Mouse (Mus musculus) C2C12 (cell line): ENCODE measurements around the gene Ascc2. TPM values are rescaled to one million over a fixed set of nuclear protein-coding genes. Genes with fewer than 3 reads are reported as not detected.
"Not testable (repeated sequence)": the region's sequence is repeated elsewhere in the genome, so short reads cannot be mapped to it uniquely, and the experiment has no call there.

Source experiments
- H3K27me3 ChIP-seq: one replicate; pipeline ENCODE4 v1.6.1; 2011; ENCODE audit not compliant: control insufficient read depth, insufficient read depth, insufficient read length
- H3K36me3 ChIP-seq: one replicate; pipeline ENCODE4 v1.6.1; 2011; ENCODE audit not compliant: control insufficient read depth, insufficient read depth
- H3K4me3 ChIP-seq: one replicate; pipeline ENCODE4 v1.5.1; 2011; ENCODE audit warnings: mild to moderate bottlenecking, control low read depth; ENCODE audit not compliant: poor library complexity, insufficient read depth, severe bottlenecking
- H3K79me2 ChIP-seq: one replicate; pipeline ENCODE4 v1.6.1; 2011; ENCODE audit not compliant: control insufficient read depth, insufficient read depth
- H3K79me3 ChIP-seq: one replicate; pipeline ENCODE4 v1.6.1; 2011; ENCODE audit warnings: low read depth, control low read depth
- H3ac ChIP-seq: one replicate; pipeline ENCODE3; 2011; ENCODE audit warnings: low read depth; ENCODE audit not compliant: control insufficient read depth, insufficient read length
- CEBPB ChIP-seq: IDR thresholded peaks from one replicate; pipeline ENCODE4 v1.6.1; 2011; ENCODE audit warnings: low read depth, mild to moderate bottlenecking, control low read depth, moderate library complexity
- CTCF ChIP-seq: IDR thresholded peaks from one replicate; pipeline ENCODE4 v1.5.1; 2011; ENCODE audit not compliant: control insufficient read depth, insufficient read depth, insufficient read length
- FOSL1 ChIP-seq: IDR thresholded peaks from one replicate; pipeline ENCODE4 v1.8.0; 2011; ENCODE audit warnings: mild to moderate bottlenecking, low read length; ENCODE audit not compliant: poor library complexity, insufficient read depth, severe bottlenecking
- MAX ChIP-seq: IDR thresholded peaks from one replicate; pipeline ENCODE4 v1.6.1; 2011; ENCODE audit warnings: mild to moderate bottlenecking, control low read depth
- MYOD1 ChIP-seq: IDR thresholded peaks from one replicate; pipeline ENCODE4 v1.6.1; 2011; ENCODE audit warnings: low read depth; ENCODE audit not compliant: control insufficient read depth, insufficient read length
- MYOG ChIP-seq: IDR thresholded peaks from one replicate; pipeline ENCODE4 v1.6.1; 2011; ENCODE audit not compliant: control insufficient read depth, insufficient read length; ENCODE audit errors: extremely low read depth
- USF1 ChIP-seq: IDR thresholded peaks from one replicate; pipeline ENCODE4 v1.6.1; 2011; ENCODE audit warnings: low read depth, mild to moderate bottlenecking, control low read depth, moderate library complexity
- polyA plus RNA-seq: library from polyadenylated mRNA; unstranded; fragments of >200 nt; fragmentation: generic; extraction: Trizol; gene quantifications from one replicate; pipeline ENCODE4 v1.2.1, GENCODE M21; 2012; ENCODE audit warnings: missing spikeins

Gene Ascc2
- polyA plus RNA-seq, 1 experiment = 22.6 TPM

DNA sequence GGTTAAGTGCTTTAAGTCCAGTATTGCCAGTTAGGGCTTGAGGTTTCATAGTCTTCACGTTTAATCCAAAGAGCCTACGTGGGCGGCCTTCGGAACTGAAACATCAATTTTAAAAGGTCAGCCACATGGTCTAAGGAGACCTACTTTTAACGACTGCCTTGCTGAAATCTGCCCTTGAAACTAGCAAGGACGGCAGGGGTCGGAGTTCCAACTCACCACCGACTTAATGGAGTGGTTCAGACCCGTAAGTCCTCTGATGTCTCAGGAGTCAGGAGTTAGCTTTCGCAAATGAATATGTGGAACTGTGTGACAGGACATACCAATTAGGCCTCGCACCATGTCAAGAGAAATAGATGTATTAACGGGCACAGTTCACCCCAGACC lies 66.1 kb downstream of the Ascc2 start:
- peaks cover 19% of the 10 kb centered on the region for H3K79me3 ChIP-seq
- peak overlapping the region; percentile 93 for H3ac ChIP-seq
- peaks cover 17% of the 10 kb centered on the region for H3K36me3 ChIP-seq
- H3K79me2 ChIP-seq = peaks cover 28% of the 10 kb centered on the region
- no peaks in the 10 kb centered on the region for H3K27me3 ChIP-seq
- H3K4me3 ChIP-seq = peak overlapping the region; percentile 68
- no peak for TF ChIP-seq MAX
- no peak for TF ChIP-seq CEBPB
- TF ChIP-seq MYOG = no peak
- TF ChIP-seq MYOD1 = no peak
- TF ChIP-seq USF1 = no peak
- TF ChIP-seq CTCF = no peak
- TF ChIP-seq FOSL1 = no peak

DNA sequence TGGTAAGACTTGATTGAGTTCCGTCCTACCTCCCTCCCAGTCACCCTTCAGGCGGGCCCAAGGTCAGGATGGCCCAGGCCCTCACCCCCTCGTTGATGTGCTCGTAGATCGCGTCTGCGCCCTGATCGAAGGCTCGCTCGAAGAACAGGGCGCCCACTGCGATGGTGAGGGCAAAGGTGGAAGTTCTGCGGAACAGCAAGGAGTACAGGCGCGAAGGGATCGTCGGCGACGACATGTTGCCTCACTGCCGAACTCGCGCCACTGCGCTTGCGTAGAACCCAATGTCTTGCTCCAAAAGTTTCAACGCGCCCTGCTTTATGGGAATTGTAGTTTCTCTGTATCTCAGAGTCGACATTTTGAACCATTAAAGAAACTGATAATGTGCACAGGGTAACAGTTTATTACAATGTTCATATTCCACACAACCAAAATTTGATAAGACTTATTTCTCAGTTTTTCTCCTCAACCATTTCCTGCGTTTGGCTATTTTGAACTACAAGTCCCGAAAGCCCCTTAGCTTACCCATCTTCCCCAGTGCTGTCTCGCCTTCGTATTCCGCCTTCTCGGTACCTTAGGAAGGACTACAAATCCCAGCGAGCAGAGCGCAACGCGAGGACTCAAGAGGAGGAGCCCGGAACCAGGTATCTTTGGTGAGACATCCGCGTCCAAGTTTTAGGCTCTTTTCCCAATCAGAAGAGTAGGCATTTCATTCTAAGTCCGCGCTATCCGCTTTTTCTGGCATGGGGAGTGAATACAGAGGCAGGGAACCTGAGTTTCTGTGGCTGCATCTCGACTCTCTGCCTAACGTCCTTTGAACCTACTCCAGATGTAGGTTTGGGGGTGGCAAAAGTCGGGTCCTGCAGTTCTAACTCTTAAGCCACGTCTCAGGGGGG lies 66.8 kb downstream of the Ascc2 start, which contains the start of the genes Uqcr10 and Zmat5:
TSS of gene Uqcr10 (minus strand) at position 271 of the 893 bp plus-strand sequence.
TSS of gene Zmat5 (plus strand) at position 607 of the 893 bp plus-strand sequence.
- Histone ChIP-seq H3ac (peak within 1 kb of the TSS; percentile 93), H3K4me3 (peak within 1 kb of the TSS; percentile 68), H3K27me3 (no peaks in the 10 kb centered on the region), H3K79me3 (peaks cover 19% of the 10 kb centered on the region), H3K36me3 (peaks cover 17% of the 10 kb centered on the region), H3K79me2 (peaks cover 28% of the 10 kb centered on the region)
- TF ChIP-seq CEBPB (peak; percentile 56), CTCF (no peak), MAX (peak; percentile 66), MYOD1 (no peak)

DNA sequence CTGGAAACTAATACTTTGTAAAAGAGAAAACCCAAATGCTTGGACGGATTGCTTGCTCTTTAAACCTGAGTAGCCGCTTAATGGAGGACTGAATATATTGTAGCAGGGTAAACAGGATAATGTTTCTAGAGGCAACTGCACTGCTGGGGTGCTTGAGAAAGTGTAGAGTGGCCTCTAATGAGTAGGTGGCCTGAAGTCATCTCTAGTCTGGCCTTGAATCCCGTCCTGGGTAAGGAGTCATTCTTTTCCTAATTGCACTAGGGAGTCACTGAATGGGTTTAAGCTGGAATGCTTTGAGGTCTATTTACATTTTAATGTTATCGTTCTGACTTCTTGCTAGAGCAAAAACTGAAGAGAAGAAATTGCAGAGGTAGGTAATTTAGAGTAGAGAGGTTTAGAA lies 67.6 kb downstream of the Ascc2 start:
- Histone ChIP-seq H3ac (peak overlapping the region; percentile 81), H3K79me2 (peaks cover 28% of the 10 kb centered on the region)

DNA sequence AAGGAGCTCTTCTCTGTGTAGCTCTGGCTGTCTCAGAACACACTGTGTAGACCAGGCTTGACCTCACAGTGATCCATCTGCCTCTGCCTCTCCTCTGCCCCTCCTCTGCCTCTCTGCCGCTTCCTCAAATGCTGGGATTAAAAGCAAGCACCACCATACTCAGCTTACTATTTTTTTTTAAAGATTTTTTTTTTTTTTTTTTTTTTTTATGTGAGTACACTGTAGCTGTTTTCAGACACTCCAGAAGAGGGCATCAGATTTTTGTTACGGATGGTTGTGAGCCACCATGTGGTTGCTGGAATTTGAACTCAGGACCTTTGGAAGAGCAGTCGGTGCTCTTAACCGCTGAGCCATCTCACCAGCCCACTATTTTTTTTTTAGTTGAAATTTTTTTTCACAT lies 72.6 kb downstream of the Ascc2 start:
- not testable (repeated sequence) for H3K4me3 ChIP-seq, H3K79me3 ChIP-seq, H3K36me3 ChIP-seq, H3ac ChIP-seq, H3K79me2 ChIP-seq, H3K27me3 ChIP-seq

More for the DNA sequence above, 67.6 kb downstream of the Ascc2 start:
- peaks cover 19% of the 10 kb centered on the region for H3K79me3 ChIP-seq
- H3K27me3 ChIP-seq = no peaks in the 10 kb centered on the region
- H3K4me3 ChIP-seq = peak overlapping the region; percentile 68
- peaks cover 17% of the 10 kb centered on the region for H3K36me3 ChIP-seq
- TF ChIP-seq CTCF = no peak
- TF ChIP-seq MYOG = no peak
- no peak for TF ChIP-seq MAX
- TF ChIP-seq CEBPB = no peak
- TF ChIP-seq MYOD1 = no peak
- TF ChIP-seq USF1 = no peak
- no peak for TF ChIP-seq FOSL1

DNA sequence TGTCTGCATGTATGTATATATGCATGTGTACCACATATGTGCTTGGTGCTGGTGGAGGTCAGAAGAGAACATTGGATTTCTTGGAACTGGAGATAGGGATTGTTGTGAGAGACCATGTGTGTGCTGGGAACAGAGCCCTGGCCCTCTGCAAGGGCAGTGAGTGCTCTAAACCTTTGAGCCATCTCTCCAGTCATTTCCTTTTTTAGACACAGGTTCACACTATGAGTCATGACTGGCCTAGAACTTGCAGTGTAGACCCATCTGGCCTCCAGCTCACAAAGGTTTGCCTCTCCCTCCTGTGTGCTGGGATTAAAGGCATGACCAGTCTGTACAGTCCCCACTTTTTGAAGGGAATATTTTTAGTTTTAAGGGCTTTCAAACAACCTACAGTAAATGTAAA lies 75.3 kb downstream of the Ascc2 start:
- TF ChIP-seq MAX = no peak
- no peak for TF ChIP-seq MYOG
- Histone ChIP-seq H3K79me3 (no peaks in the 10 kb centered on the region), H3K4me3 (no peak overlapping the region)

GRCm38 (mm10) chr11:4714727-4715126 lies 77.2 kb downstream of the Ascc2 start:
- Histone ChIP-seq H3K36me3 (no peaks in the 10 kb centered on the region), H3K4me3 (no peak overlapping the region), H3K27me3 (no peaks in the 10 kb centered on the region), H3ac (no peak overlapping the region), H3K79me2 (no peaks in the 10 kb centered on the region), H3K79me3 (no peaks in the 10 kb centered on the region)
- no peak for TF ChIP-seq MYOD1
- TF ChIP-seq USF1 = no peak
- TF ChIP-seq CEBPB = no peak
- TF ChIP-seq CTCF = no peak
- no peak for TF ChIP-seq FOSL1
- TF ChIP-seq MYOG = no peak
- TF ChIP-seq MAX = no peak

More for the DNA sequence above, 75.3 kb downstream of the Ascc2 start:
- Histone ChIP-seq H3K36me3 (no peaks in the 10 kb centered on the region), H3K27me3 (no peaks in the 10 kb centered on the region), H3ac (no peak overlapping the region), H3K79me2 (no peaks in the 10 kb centered on the region)
